14 mouse cellular contexts compared by ENCODE assay signal in genomic region chr4:114388306-114388705, GRCm38 (mm10).
"Had no signal": no experiment of that assay in that cellular context is flagged by ENCODE, and none has a peak within 500 bp of the region (broad histone marks: within the 10 kb centered on the region; RNA-seq: fewer than 3 reads in every experiment).

No protein-coding gene starts in this region.

- H3K9me3 ChIP-seq: intestine, embryonic 15.5 days; kidney, embryonic 15.5 days; limb, embryonic 13.5 days; midbrain, embryonic 10.5 days; midbrain, embryonic 15.5 days; neural tube, embryonic 13.5 days; stomach, embryonic 15.5 days had no signal

- ATAC-seq: hindbrain, postnatal 0 days; intestine, embryonic 15.5 days; midbrain, embryonic 15.5 days had no signal

- H3K4me1 ChIP-seq: intestine, embryonic 15.5 days; limb, embryonic 13.5 days; midbrain, embryonic 10.5 days; midbrain, embryonic 15.5 days; neural tube, embryonic 13.5 days had no signal

- DNase-seq: kidney, adult 2 months; kidney, postnatal 14 days; right cerebral cortex, postnatal 14 days; thymus, adult 2 months; thymus, postnatal 25 days had no signal

- H3K27ac ChIP-seq: hindbrain, postnatal 0 days; intestine, embryonic 15.5 days; kidney, embryonic 15.5 days; limb, embryonic 13.5 days; liver, embryonic 14.5 days; midbrain, embryonic 10.5 days; midbrain, embryonic 15.5 days; neural tube, embryonic 13.5 days had no signal

- H3K4me2 ChIP-seq: intestine, embryonic 15.5 days; kidney, embryonic 15.5 days; limb, embryonic 13.5 days; midbrain, embryonic 15.5 days; neural tube, embryonic 13.5 days; stomach, embryonic 15.5 days had no signal

- H3K9ac ChIP-seq: intestine, embryonic 15.5 days; kidney, embryonic 15.5 days; limb, embryonic 13.5 days; liver, embryonic 14.5 days; midbrain, embryonic 15.5 days; neural tube, embryonic 13.5 days; stomach, embryonic 15.5 days had no signal

- H3K4me3 ChIP-seq: intestine, embryonic 15.5 days; kidney, embryonic 15.5 days; limb, embryonic 13.5 days; midbrain, embryonic 10.5 days; midbrain, embryonic 15.5 days; neural tube, embryonic 13.5 days; stomach, embryonic 15.5 days had no signal

- H3K27me3 ChIP-seq: intestine, embryonic 15.5 days; kidney, embryonic 15.5 days; midbrain, embryonic 15.5 days; neural tube, embryonic 13.5 days; stomach, embryonic 15.5 days had no signal

- H3K36me3 ChIP-seq: intestine, embryonic 15.5 days; kidney, embryonic 15.5 days; limb, embryonic 13.5 days; midbrain, embryonic 10.5 days; midbrain, embryonic 15.5 days; neural tube, embryonic 13.5 days; stomach, embryonic 15.5 days had no signal
